ENCODE assay signal across 8 mouse cellular contexts in the genomic region with DNA sequence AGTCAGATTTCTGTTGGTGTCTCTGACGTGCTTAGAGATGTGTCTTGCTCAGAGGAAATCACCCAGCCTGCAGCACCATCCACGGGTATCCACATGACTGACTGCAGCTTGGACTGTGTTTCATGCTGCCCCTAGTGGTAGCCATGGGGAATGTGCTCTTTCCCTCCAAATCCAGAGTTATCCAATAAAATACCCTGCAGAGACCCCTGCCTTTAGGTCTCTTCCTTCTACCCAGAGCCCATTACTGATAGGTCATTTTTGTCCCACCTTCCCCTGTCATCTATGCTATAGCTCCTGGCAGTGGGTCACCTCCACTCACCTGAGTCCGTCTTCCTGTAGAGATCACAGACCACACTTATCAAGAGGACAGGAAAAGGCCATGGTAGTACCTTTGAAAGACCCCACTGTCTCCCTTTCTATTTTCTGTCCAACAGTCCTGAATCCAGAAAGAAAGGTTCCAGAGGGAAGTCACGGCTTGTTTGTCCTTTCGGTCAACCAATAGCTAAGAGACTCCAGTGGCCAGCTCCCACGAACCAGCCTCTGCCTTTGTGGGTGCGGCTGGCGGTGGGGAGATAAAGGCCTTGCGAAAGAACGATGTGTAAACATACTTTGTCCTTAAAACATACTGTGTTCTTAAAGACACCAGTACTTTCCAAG. TPM values are rescaled to one million over a fixed set of nuclear protein-coding genes. Genes with fewer than 3 reads are reported as not detected.
A peak's percentile ranks its signal among the peaks of the same experiment; 100 is the strongest.
DNase-seq lines count a peak whose midpoint lies in the region; ATAC-seq and TF ChIP-seq lines count a peak whose summit lies in the region.

No protein-coding gene starts in this region.

- intact Hi-C loops in heart, adult 2 months (cut with DNase I) = loop anchor here (2.0 kb wide), 1 partner anchor 13 kb away; no protein-coding TSS in a partner anchor

- no peaks in the 10 kb centered on the region for H3K9me3 ChIP-seq in kidney, embryonic 16.5 days (ENCODE audit: low read length)
- no peaks in the 10 kb centered on the region for H3K9me3 ChIP-seq in neural tube, embryonic 14.5 days (ENCODE audit: control insufficient read depth, low read length)

- peak; percentile 95 for TF ChIP-seq CTCF in heart, adult 2 months (IDR thresholded peaks at IDR 0.05)
- peak; percentile 86 for TF ChIP-seq CTCF in lung, adult 2 months (IDR thresholded peaks at IDR 0.05; ENCODE audit: insufficient read depth, low read length)

- 41% methylated on average over 10 of the region's 10 CpGs for WGBS in heart, adult 2 months
- 47% methylated on average over 10 of the region's 10 CpGs for whole genome bisulfite sequencing in kidney, embryonic 16.5 days
- 15% methylated on average over 10 of the region's 10 CpGs for WGBS in lung, adult 2 months
- WGBS in neural tube, embryonic 14.5 days = 54% methylated on average over 10 of the region's 10 CpGs

- H3K4me1 ChIP-seq in heart, adult 2 months (ENCODE audit: control insufficient read depth, insufficient read depth, low read length) = peaks cover 4% of the 10 kb centered on the region; the same call in 1 of the 2 replicates
- H3K4me1 ChIP-seq in kidney, embryonic 16.5 days (ENCODE audit: insufficient read depth, low read length) = peaks cover 13% of the 10 kb centered on the region
- peaks cover 12% of the 10 kb centered on the region for H3K4me1 ChIP-seq in lung, adult 2 months (ENCODE audit: control insufficient read depth, insufficient read depth, low read length)
- H3K4me1 ChIP-seq in neural tube, embryonic 14.5 days (ENCODE audit: control insufficient read depth, insufficient read depth, low read length) = no peaks in the 10 kb centered on the region

- no peaks in the 10 kb centered on the region for H3K27me3 ChIP-seq in heart, adult 2 months (ENCODE audit: control insufficient read depth, insufficient read depth, low read length)
- no peaks in the 10 kb centered on the region for H3K27me3 ChIP-seq in kidney, embryonic 16.5 days (ENCODE audit: insufficient read depth, low read length)
- no peaks in the 10 kb centered on the region for H3K27me3 ChIP-seq in neural tube, embryonic 14.5 days (ENCODE audit: control insufficient read depth, insufficient read depth, low read length)

- H3K27ac ChIP-seq in heart, adult 2 months = peak overlapping the region; percentile 50
- no peak overlapping the region for H3K27ac ChIP-seq in kidney, embryonic 16.5 days (ENCODE audit: low read length)
- H3K27ac ChIP-seq in neural tube, embryonic 14.5 days (ENCODE audit: low read depth, low read length) = no peak overlapping the region

- no peak overlapping the region for H3K4me3 ChIP-seq in heart, adult 2 months
- H3K4me3 ChIP-seq in kidney, embryonic 16.5 days (ENCODE audit: low read length) = no peak overlapping the region
- H3K4me3 ChIP-seq in lung, adult 2 months (replicated peaks; ENCODE audit: extremely low read depth, low read depth, low read length) = peak overlapping the region; percentile 43
- H3K4me3 ChIP-seq in neural tube, embryonic 14.5 days (ENCODE audit: low read depth, low read length) = no peak overlapping the region

- peak; percentile 65; the same call in 1 of the 2 replicates for TF ChIP-seq EP300 in heart, adult 2 months (IDR thresholded peaks at IDR 0.05; ENCODE audit: insufficient read depth, low read depth, low read length)

- H3K36me3 ChIP-seq in heart, adult 2 months (ENCODE audit: control insufficient read depth, insufficient read depth, low read length) = no peaks in the 10 kb centered on the region
- H3K36me3 ChIP-seq in kidney, embryonic 16.5 days (ENCODE audit: insufficient read depth, low read length) = peaks cover 29% of the 10 kb centered on the region
- H3K36me3 ChIP-seq in neural tube, embryonic 14.5 days (ENCODE audit: control insufficient read depth, insufficient read depth, low read length) = peaks cover 36% of the 10 kb centered on the region

- TF ChIP-seq POLR2A in heart, adult 2 months (IDR thresholded peaks at IDR 0.05; ENCODE audit: insufficient read depth, low read depth, low read length) = no peak
- peak; percentile 27; the same call in 1 of the 2 replicates for TF ChIP-seq POLR2A in lung, adult 2 months (IDR thresholded peaks at IDR 0.05; ENCODE audit: borderline replicate concordance, extremely low read depth, low read depth, low read length)

- no peak overlapping the region for H3K9ac ChIP-seq in heart, adult 2 months (ENCODE audit: low read depth, low read length)
- no peak overlapping the region for H3K9ac ChIP-seq in kidney, embryonic 16.5 days (replicated peaks; ENCODE audit: low read length)
- H3K9ac ChIP-seq in neural tube, embryonic 14.5 days (replicated peaks; ENCODE audit: low read depth, low read length) = no peak overlapping the region

- H3K4me2 ChIP-seq in kidney, embryonic 16.5 days (replicated peaks; ENCODE audit: low read depth, low read length) = no peak overlapping the region
- H3K4me2 ChIP-seq in neural tube, embryonic 14.5 days (ENCODE audit: low read depth, low read length) = no peak overlapping the region

- DNase-seq in 3T3-L1 (ENCODE audit: low read depth, low spot score) (peak; percentile 78), A20 (ENCODE audit: low read depth, low spot score) (peak; percentile 48)
- DNase-seq in cerebellum, postnatal 25 days = peak; percentile 43 to 60
- DNase-seq in heart, adult 2 months = peak in 1 of 2 experiments; percentile 74
- DNase-seq in lung, adult 2 months = no peak
- DNase-seq in gastrocnemius, postnatal 25 days = no peak

- no peaks in the 10 kb centered on the region for H3K79me2 ChIP-seq in heart, adult 2 months (replicated peaks; ENCODE audit: control insufficient read depth, insufficient read depth, low read length)

- ATAC-seq in kidney, embryonic 16.5 days (ENCODE audit: low FRiP score, low TSS enrichment) = peak; percentile 8; the same call in 1 of the 2 replicates
- ATAC-seq in neural tube, embryonic 14.5 days (ENCODE audit: low read depth) = peak; percentile 59

RNA-seq across cellular contexts. Expression of a gene that starts 18.7 kb away (rescaled TPM):
- total RNA-seq in heart, adult 2 months (2021) = 10 to 100 TPM; 29.7 to 33.7 TPM
- polyA plus RNA-seq in heart, adult 2 months (2012; rRNA removed) = 104 and 135 TPM in 2 replicates
- 30.1 and 36.5 TPM in 2 replicates for polyA plus RNA-seq in kidney, embryonic 16.5 days (2015; fragmentation: Nextera tagmentation; extraction: Ambion mirVana)
- 283 and 341 TPM in 2 replicates for polyA plus RNA-seq in lung, adult 2 months (2012; rRNA removed)
- polyA plus RNA-seq in neural tube, embryonic 14.5 days (2014; fragmentation: Nextera tagmentation; extraction: Ambion mirVana) = 19.3 and 19.5 TPM in 2 replicates
- total RNA-seq in gastrocnemius, postnatal 25 days (2021) = 1 to 10 TPM; 3.1 to 7.2 TPM

RNA-seq across cellular contexts. Expression of a gene that starts 41.5 kb away (rescaled TPM):
- 1 to 10 TPM; 5.3 to 6.3 TPM for total RNA-seq in heart, adult 2 months (2021)
- 13.3 and 15.5 TPM in 2 replicates for polyA plus RNA-seq in heart, adult 2 months (2012; rRNA removed)
- 76.1 and 85.9 TPM in 2 replicates for polyA plus RNA-seq in kidney, embryonic 16.5 days (2015; fragmentation: Nextera tagmentation; extraction: Ambion mirVana)
- polyA plus RNA-seq in lung, adult 2 months (2012; rRNA removed) = 62.3 and 87.2 TPM in 2 replicates
- 48.5 and 55.3 TPM in 2 replicates for polyA plus RNA-seq in neural tube, embryonic 14.5 days (2014; fragmentation: Nextera tagmentation; extraction: Ambion mirVana)
- total RNA-seq in gastrocnemius, postnatal 25 days (2021) = 1 to 10 TPM; 2.8 to 3.4 TPM

RNA-seq across cellular contexts. Expression of a gene that starts 58.6 kb away (rescaled TPM):
- 1 to 10 TPM; 5.9 to 6.5 TPM for total RNA-seq in heart, adult 2 months (2021)
- 11.1 and 14.2 TPM in 2 replicates for polyA plus RNA-seq in heart, adult 2 months (2012; rRNA removed)
- polyA plus RNA-seq in kidney, embryonic 16.5 days (2015; fragmentation: Nextera tagmentation; extraction: Ambion mirVana) = 32.0 and 34.6 TPM in 2 replicates
- polyA plus RNA-seq in lung, adult 2 months (2012; rRNA removed) = 10.5 and 13.8 TPM in 2 replicates
- 13.6 and 23.2 TPM in 2 replicates for polyA plus RNA-seq in neural tube, embryonic 14.5 days (2014; fragmentation: Nextera tagmentation; extraction: Ambion mirVana)
- total RNA-seq in gastrocnemius, postnatal 25 days (2021) = 1 to 10 TPM; 6.0 to 6.5 TPM

RNA-seq across cellular contexts. Expression of a gene that starts 58.6 kb away (rescaled TPM):
- total RNA-seq in heart, adult 2 months (2021) = under 1 TPM; 0.10 to 0.11 TPM
- polyA plus RNA-seq in heart, adult 2 months (2012; rRNA removed) = 0.45 and 0.47 TPM in 2 replicates
- 1.4 and 1.9 TPM in 2 replicates for polyA plus RNA-seq in kidney, embryonic 16.5 days (2015; fragmentation: Nextera tagmentation; extraction: Ambion mirVana)
- polyA plus RNA-seq in lung, adult 2 months (2012; rRNA removed) = 2.3 and 3.1 TPM in 2 replicates
- polyA plus RNA-seq in neural tube, embryonic 14.5 days (2014; fragmentation: Nextera tagmentation; extraction: Ambion mirVana) = 1.5 and 2.3 TPM in 2 replicates
- total RNA-seq in gastrocnemius, postnatal 25 days (2021) = under 1 TPM; 0.21 to 0.26 TPM

Comparison
In these comparisons a context has a peak if more than half of its experiments do, and no peak if none do; other contexts are left out.
1. DNase-seq: peak in 3T3-L1 (single experiment), A20 (single experiment) and cerebellum, postnatal 25 days (2 of 2); none in lung, adult 2 months (single experiment) and gastrocnemius, postnatal 25 days (single experiment).